Mouse (Mus musculus) CH12.LX (cell line): ENCODE measurements around the gene Ppp2r5d. TPM values are rescaled to one million over a fixed set of nuclear protein-coding genes. Genes with fewer than 3 reads are reported as not detected.
A peak's percentile ranks its signal among the peaks of the same experiment; 100 is the strongest.

Experiments used
- DNase-seq: peaks from one replicate; pipeline ENCODE4 v3.0.0-alpha.2; 2013; ENCODE audit errors: extremely low read depth
- H3K27ac ChIP-seq: 2 replicates; pipeline ENCODE4 v1.5.1; 2012; ENCODE audit warnings: low read depth, mild to moderate bottlenecking, control low read depth, moderate library complexity; ENCODE audit not compliant: insufficient read depth
- H3K27me3 ChIP-seq: replicated peaks from 2 replicates; pipeline ENCODE3; 2012; ENCODE audit warnings: inconsistent platforms
- H3K36me3 ChIP-seq, 2 experiments: replicated peaks in 1 of 2; 2 replicates each; pipeline versions ENCODE3 to v1.6.1; 2012; ENCODE audit warnings: inconsistent platforms in 1 of 2, low read length in 1 of 2, mild to moderate bottlenecking in 1 of 2, mixed read lengths in 1 of 2, moderate library complexity in 1 of 2; ENCODE audit not compliant: control insufficient read depth in 1 of 2, insufficient read depth in 1 of 2
- H3K4me1 ChIP-seq, 2 experiments: 2 replicates each; pipeline ENCODE4 v1.6.1; 2012; ENCODE audit warnings: inconsistent platforms in 1 of 2, moderate library complexity in 1 of 2; ENCODE audit not compliant: insufficient read depth in 2 of 2, control insufficient read depth in 1 of 2
- H3K4me2 ChIP-seq: 2 replicates; pipeline ENCODE4 v1.6.1; 2012; ENCODE audit warnings: low read depth, mild to moderate bottlenecking, control low read depth; ENCODE audit not compliant: poor library complexity, insufficient read depth, severe bottlenecking
- H3K4me3 ChIP-seq, 3 experiments: fragments of 150-350 bp in 1 of 3; sonication (generic) in 1 of 3; replicated peaks in 1 of 3; 2 replicates each; pipeline versions ENCODE3 to v1.5.1; 2011 to 2012; ENCODE audit warnings: low read depth in 2 of 3, low read length in 2 of 3, mild to moderate bottlenecking in 2 of 3, moderate library complexity in 2 of 3, control low read depth in 1 of 3, improper control_type of control experiment in 1 of 3, inconsistent platforms in 1 of 3, mixed read lengths in 1 of 3; ENCODE audit not compliant: poor library complexity in 1 of 3
- H3K79me2 ChIP-seq: replicated peaks from 2 replicates; pipeline ENCODE4 v1.6.1; 2012; ENCODE audit warnings: mild to moderate bottlenecking, moderate library complexity; ENCODE audit not compliant: control insufficient read depth, poor library complexity, insufficient read depth, severe bottlenecking; ENCODE audit errors: extremely low read depth
- H3K9ac ChIP-seq: 2 replicates; pipeline ENCODE4 v1.6.1; 2012; ENCODE audit warnings: low read depth, mild to moderate bottlenecking, control low read depth, moderate library complexity; ENCODE audit not compliant: insufficient read depth
- H3K9me3 ChIP-seq: replicated peaks from 2 replicates; pipeline ENCODE3; 2012; ENCODE audit warnings: low read length, inconsistent platforms, mixed read lengths
- BHLHE40 ChIP-seq: IDR thresholded peaks from 2 replicates; pipeline ENCODE4 v1.6.1; 2011; ENCODE audit warnings: mild to moderate bottlenecking, low read depth, low read length, improper control_type of control experiment
- CHD2 ChIP-seq: IDR thresholded peaks from 2 replicates; pipeline ENCODE4 v1.6.1; 2011; ENCODE audit warnings: low read length, improper control_type of control experiment
- CTCF ChIP-seq, 2 experiments: IDR thresholded peaks in 1 of 2; conservative IDR thresholded peaks in 1 of 2; 2 replicates each; pipeline ENCODE4 v1.5.1; 2011 to 2012; ENCODE audit warnings: low read depth in 2 of 2, low read length in 2 of 2, improper control_type of control experiment in 1 of 2, inconsistent platforms in 1 of 2, mild to moderate bottlenecking in 1 of 2, moderate library complexity in 1 of 2
- EP300 ChIP-seq: IDR thresholded peaks from 2 replicates; pipeline ENCODE4 v1.6.1; 2011; ENCODE audit warnings: low read length, improper control_type of control experiment
- GABPA ChIP-seq: IDR thresholded peaks from 2 replicates; pipeline ENCODE4 v1.6.1; 2012; ENCODE audit warnings: low read depth, low read length, improper control_type of control experiment, inconsistent platforms; ENCODE audit not compliant: insufficient replicate concordance
- IRF4 ChIP-seq: IDR thresholded peaks from 2 replicates; pipeline ENCODE4 v1.6.1; 2014; ENCODE audit warnings: low read depth, mild to moderate bottlenecking, inconsistent platforms, low read length, improper control_type of control experiment
- JUN ChIP-seq: IDR thresholded peaks from 2 replicates; pipeline ENCODE4 v1.6.1; 2011; ENCODE audit warnings: low read depth, mild to moderate bottlenecking, low read length, improper control_type of control experiment, moderate library complexity; ENCODE audit not compliant: insufficient read depth
- JUND ChIP-seq: conservative IDR thresholded peaks from 2 replicates; pipeline ENCODE4 v1.6.1; 2011; ENCODE audit warnings: low read depth, low read length, improper control_type of control experiment
- MYC ChIP-seq: IDR thresholded peaks from 2 replicates; pipeline ENCODE4 v1.6.1; 2011; ENCODE audit warnings: low read depth, mild to moderate bottlenecking, improper control_type of control experiment, low read length
- NRF1 ChIP-seq: IDR thresholded peaks from 2 replicates; pipeline ENCODE4 v1.6.1; 2014; ENCODE audit warnings: low read depth, mild to moderate bottlenecking, inconsistent platforms, low read length, improper control_type of control experiment, moderate library complexity
- PAX5 ChIP-seq: IDR thresholded peaks from 2 replicates; pipeline ENCODE4 v1.6.1; 2012; ENCODE audit warnings: low read length, inconsistent platforms, mixed read lengths
- SIN3A ChIP-seq: IDR thresholded peaks from 2 replicates; pipeline ENCODE4 v1.6.1; 2012; ENCODE audit warnings: low read length, improper control_type of control experiment, inconsistent platforms
- TBP ChIP-seq: conservative IDR thresholded peaks from 2 replicates; pipeline ENCODE4 v1.6.1; 2011; ENCODE audit warnings: low read depth, low read length, improper control_type of control experiment
- UBTF ChIP-seq: IDR thresholded peaks from 2 replicates; pipeline ENCODE4 v1.6.1; 2012; ENCODE audit warnings: low read depth, mild to moderate bottlenecking, inconsistent platforms, low read length, improper control_type of control experiment, moderate library complexity
- USF2 ChIP-seq: conservative IDR thresholded peaks from 2 replicates; pipeline ENCODE4 v1.6.1; 2011; ENCODE audit warnings: low read depth, low read length, improper control_type of control experiment
- ZC3H11A ChIP-seq: IDR thresholded peaks from 2 replicates; pipeline ENCODE4 v1.6.1; 2012; ENCODE audit warnings: low read depth, mild to moderate bottlenecking, inconsistent platforms, low read length, improper control_type of control experiment
- dilution Hi-C: fragments of 300-500 bp; cut with MboI; formaldehyde crosslinking; loops from 2 replicates; pipeline ENCODE4 v1.14.3; 2020; ENCODE audit warnings: low sequenced_read_pairs; ENCODE audit not compliant: extremely low pct_unique_long_range_greater_than_20kb, extremely low pct_ligation_motif_present
- in situ Hi-C: fragments of 300-500 bp; cut with MboI; formaldehyde crosslinking; loops from 3 replicates; pipeline ENCODE4 v1.14.3; 2019; ENCODE audit warnings: low sequenced_read_pairs, low pct_ligation_motif_present, low pct_unique_long_range_greater_than_20kb, mixed read lengths
- polyA plus RNA-seq: library from polyadenylated mRNA; unstranded; fragments of >175 nt; gene quantifications from 2 replicates; pipeline ENCODE4 v1.2.1, GENCODE M21; 2012; ENCODE audit warnings: low read depth; ENCODE audit not compliant: insufficient read length
- total RNA-seq, 2 experiments: library from RNA; depleted of rRNA; stranded (reverse); fragments of 300-350 nt in 1 of 2; fragments of >200 nt in 1 of 2; gene quantifications; 2 replicates each; pipeline ENCODE4 v1.2.3; 2012 to 2014

Gene Ppp2r5d
- total and polyA plus RNA-seq, 3 experiments: 56.2 to 75.4 (median 57.7) TPM

GRCm38 (mm10) chr17:46691390-46691789 lies 13.5 kb downstream of the Ppp2r5d start:
- no peak overlapping the region for H3K4me2 ChIP-seq
- no peaks in the 10 kb centered on the region; the same call in 1 of the 2 replicates for H3K79me2 ChIP-seq
- H3K4me3 ChIP-seq: no peak overlapping the region
- peak; percentile 44 for DNase-seq
- H3K27ac ChIP-seq: no peak overlapping the region
- in situ Hi-C loops (no loop called here), dilution Hi-C loops (no loop called here)
- TF ChIP-seq IRF4 (no peak), JUND (0 out of 2 replicates have a peak, but pooled peaks have one; percentile 30)
- no peaks in the 10 kb centered on the region for H3K9me3 ChIP-seq
- H3K9ac ChIP-seq: no peak overlapping the region
- peaks cover 17 to 76% of the 10 kb centered on the region in 2 experiments for H3K36me3 ChIP-seq
- H3K27me3 ChIP-seq: no peaks in the 10 kb centered on the region
- no peaks in the 10 kb centered on the region for H3K4me1 ChIP-seq

GRCm38 (mm10) chr17:46690665-46691064 lies 14.2 kb downstream of the Ppp2r5d start:
- dilution Hi-C loops (no loop called here), in situ Hi-C loops (no loop called here)
- no peak overlapping the region for H3K27ac ChIP-seq
- TF ChIP-seq GABPA (no peak), ZC3H11A (no peak), NRF1 (no peak), CHD2 (no peak), USF2 (no peak), PAX5 (no peak), BHLHE40 (no peak), UBTF (no peak), CTCF (conservative IDR thresholded peaks at IDR 0.05 in 1 of 2, IDR thresholded peaks at IDR 0.05 in 1 of 2; ENCODE audit: low read depth in 2 of 2, low read length in 2 of 2) (no peak), EP300 (no peak), JUN (no peak), TBP (no peak), SIN3A (no peak), MYC (no peak)
- TF ChIP-seq, all 38 proteins: peak for 0
- H3K4me3 ChIP-seq: no peak overlapping the region
- H3K4me2 ChIP-seq: no peak overlapping the region
- H3K27me3 ChIP-seq: no peaks in the 10 kb centered on the region
- peaks cover 24 to 76% of the 10 kb centered on the region in 2 experiments for H3K36me3 ChIP-seq
- H3K79me2 ChIP-seq: no peaks in the 10 kb centered on the region; the same call in 1 of the 2 replicates
- no peaks in the 10 kb centered on the region for H3K9me3 ChIP-seq
- no peaks in the 10 kb centered on the region for H3K4me1 ChIP-seq
- DNase-seq: no peak
- no peak overlapping the region for H3K9ac ChIP-seq
